Mouse (Mus musculus) stomach, postnatal 0 days (tissue): Measurements from ENCODE around the gene Ggnbp2. TPM values are rescaled to one million over a fixed set of nuclear protein-coding genes. Genes with fewer than 3 reads are reported as not detected.

Experiments used
- ATAC-seq: fragments of 200-750 bp; cut with Nextera tagmentation; 2 replicates; pipeline ENCODE4 v1.8.0; 2017; ENCODE audit not compliant: low FRiP score, low TSS enrichment
- DNase-seq: peaks from one replicate; pipeline ENCODE4 v3.0.0-alpha.2; 2016; ENCODE audit warnings: low spot score
- H3K27ac ChIP-seq: fragments of 300-500 bp; sonication (generic); replicated peaks from 2 replicates; pipeline ENCODE4 v1.5.1; 2014; ENCODE audit warnings: mild to moderate bottlenecking, control low read depth
- H3K27me3 ChIP-seq: fragments of 300-500 bp; sonication (generic); 2 replicates; pipeline ENCODE4 v1.6.1; 2014; ENCODE audit warnings: low read length; ENCODE audit not compliant: control insufficient read depth, insufficient read depth
- H3K36me3 ChIP-seq: fragments of 300-500 bp; sonication (generic); 2 replicates; pipeline ENCODE4 v1.6.1; 2014; ENCODE audit warnings: low read length, mixed read lengths; ENCODE audit not compliant: control insufficient read depth, insufficient read depth
- H3K4me1 ChIP-seq: fragments of 300-500 bp; sonication (generic); replicated peaks from 2 replicates; pipeline ENCODE4 v1.6.1; 2014; ENCODE audit warnings: antibody characterized with exemption; ENCODE audit not compliant: control insufficient read depth, insufficient read depth
- H3K4me2 ChIP-seq: fragments of 300-500 bp; sonication (generic); replicated peaks from 2 replicates; pipeline ENCODE4 v1.6.1; 2014; ENCODE audit warnings: low read depth, mild to moderate bottlenecking, control low read depth, moderate library complexity
- H3K4me3 ChIP-seq: fragments of 300-500 bp; sonication (generic); 2 replicates; pipeline ENCODE4 v1.5.1; 2014; ENCODE audit warnings: low read depth, low read length, control low read depth
- H3K9ac ChIP-seq: fragments of 300-500 bp; sonication (generic); 2 replicates; pipeline ENCODE4 v1.6.1; 2014; ENCODE audit warnings: mild to moderate bottlenecking, low read length, control low read depth, mixed read lengths
- H3K9me3 ChIP-seq: fragments of 300-500 bp; sonication (generic); 2 replicates; pipeline ENCODE4 v1.6.1; 2016; ENCODE audit warnings: low read length; ENCODE audit not compliant: control insufficient read depth
- CTCF ChIP-seq: IDR thresholded peaks from 2 replicates; pipeline ENCODE4 v1.5.1; 2016; ENCODE audit warnings: antibody characterized with exemption, low read depth, mild to moderate bottlenecking, moderate library complexity
- EP300 ChIP-seq: optimal IDR thresholded peaks from 2 replicates; pipeline ENCODE3; 2016; ENCODE audit warnings: antibody characterized with exemption
- WGBS: fragments of 180-500 bp; shearing (Covaris S2); extraction: QIAGEN DNeasy Blood & Tissue Kit; methylation state at CpG from one replicate; pipeline ENCODE4 v1.1.7; 2014; 5-methylcytosine and 5-hydroxymethylcytosine counted together
- polyA plus RNA-seq: library from polyadenylated mRNA; unstranded; fragments of >200 nt; fragmentation: Nextera tagmentation; extraction: Ambion mirVana; gene quantifications from 2 replicates; pipeline ENCODE4 v1.2.1, GENCODE M21; 2015

The Ggnbp2 gene
- polyA plus RNA-seq, 1 experiment from 2014 or later: 40.6 TPM

GRCm38 (mm10) chr11:84891705-84892104 is 21.1 kb upstream of the Ggnbp2 start:
- DNase-seq (no peak), ATAC-seq (no peak)
- Histone ChIP-seq H3K27ac (no peak overlapping the region), H3K4me2 (no peak overlapping the region), H3K4me3 (no peak overlapping the region), H3K36me3 (peaks cover 15% of the 10 kb centered on the region), H3K9me3 (no peaks in the 10 kb centered on the region), H3K4me1 (no peaks in the 10 kb centered on the region), H3K9ac (no peak overlapping the region), H3K27me3 (no peaks in the 10 kb centered on the region)
- TF ChIP-seq EP300: no peak
- no peak for TF ChIP-seq CTCF
- 94% methylated on average over 7 of the region's 7 CpGs for WGBS

- 84% methylated on average over 2 of the region's 2 CpGs for WGBS
- peaks cover 21% of the 10 kb centered on the region for H3K36me3 ChIP-seq
- no peak for ATAC-seq
Observed at GRCm38 (mm10) chr11:84889492-84889891, 18.9 kb upstream of the Ggnbp2 start.

GRCm38 (mm10) chr11:84888025-84888424 is 17.4 kb upstream of the Ggnbp2 start:
- Histone ChIP-seq H3K27ac (no peak overlapping the region), H3K9ac (no peak overlapping the region), H3K4me1 (no peaks in the 10 kb centered on the region), H3K4me2 (no peak overlapping the region), H3K27me3 (no peaks in the 10 kb centered on the region), H3K36me3 (peaks cover 24% of the 10 kb centered on the region), H3K9me3 (no peaks in the 10 kb centered on the region), H3K4me3 (no peak overlapping the region)
- no peak for TF ChIP-seq CTCF
- no peak for TF ChIP-seq EP300
- ATAC-seq: no peak
- WGBS: 96% methylated on average over 8 of the region's 8 CpGs
- no peak for DNase-seq

More at GRCm38 (mm10) chr11:84889492-84889891, 18.9 kb upstream of the Ggnbp2 start:
- TF ChIP-seq CTCF: no peak
- TF ChIP-seq EP300: no peak
- DNase-seq: no peak
- Histone ChIP-seq H3K4me1 (no peaks in the 10 kb centered on the region), H3K27me3 (no peaks in the 10 kb centered on the region), H3K4me2 (no peak overlapping the region), H3K9ac (no peak overlapping the region), H3K4me3 (no peak overlapping the region), H3K9me3 (no peaks in the 10 kb centered on the region), H3K27ac (no peak overlapping the region)

- Histone ChIP-seq H3K9me3 (no peaks in the 10 kb centered on the region), H3K9ac (no peak overlapping the region), H3K4me1 (no peaks in the 10 kb centered on the region), H3K4me2 (no peak overlapping the region), H3K36me3 (peaks cover 24% of the 10 kb centered on the region), H3K27me3 (no peaks in the 10 kb centered on the region), H3K27ac (no peak overlapping the region), H3K4me3 (no peak overlapping the region)
- WGBS: 88% methylated on average over 11 of the region's 11 CpGs
- DNase-seq (no peak), ATAC-seq (peak; percentile 53; the same call in 1 of the 2 replicates)
- TF ChIP-seq CTCF: no peak
- no peak for TF ChIP-seq EP300
Observed at GRCm38 (mm10) chr11:84886767-84887511, 16.3 kb upstream of the Ggnbp2 start.

DNA sequence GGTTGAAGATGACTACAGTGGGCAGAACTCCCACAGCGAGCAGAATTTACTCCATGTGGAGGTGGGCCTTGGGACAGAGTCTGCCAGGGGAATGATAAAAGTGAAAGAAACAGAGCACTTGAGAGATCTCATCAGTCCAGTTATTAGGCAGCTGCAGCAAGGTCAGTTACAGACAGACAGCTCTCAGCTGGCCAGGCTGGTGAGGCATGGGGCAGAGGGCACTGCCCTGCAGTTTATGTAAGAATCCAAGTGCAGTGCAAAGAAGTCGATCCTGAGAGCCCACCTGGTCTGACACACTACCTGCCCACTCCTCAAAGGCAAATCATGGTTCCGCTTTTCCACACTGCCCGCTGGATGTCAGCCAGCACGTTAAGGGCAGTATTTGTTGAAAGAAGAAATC is 15.6 kb upstream of the Ggnbp2 start:
- TF ChIP-seq CTCF (no peak), EP300 (no peak)
- no peak for DNase-seq
- no peak overlapping the region for H3K27ac ChIP-seq
- peaks cover 21% of the 10 kb centered on the region for H3K36me3 ChIP-seq
- H3K27me3 ChIP-seq: no peaks in the 10 kb centered on the region
- H3K9ac ChIP-seq: no peak overlapping the region
- no peak overlapping the region for H3K4me3 ChIP-seq
- no peaks in the 10 kb centered on the region; the same call in 1 of the 2 replicates for H3K4me1 ChIP-seq
- no peaks in the 10 kb centered on the region for H3K9me3 ChIP-seq
- WGBS: 84% methylated on average over 5 of the region's 5 CpGs
- H3K4me2 ChIP-seq: no peak overlapping the region
- no peak for ATAC-seq

GRCm38 (mm10) chr11:84885238-84885637 is 14.6 kb upstream of the Ggnbp2 start:
- H3K4me3 ChIP-seq: no peak overlapping the region
- H3K9ac ChIP-seq: no peak overlapping the region
- H3K27ac ChIP-seq: no peak overlapping the region
- DNase-seq (no peak), ATAC-seq (no peak)
- H3K36me3 ChIP-seq: peaks cover 21% of the 10 kb centered on the region
- H3K9me3 ChIP-seq: no peaks in the 10 kb centered on the region
- no peak overlapping the region for H3K4me2 ChIP-seq
- no peaks in the 10 kb centered on the region; the same call in 1 of the 2 replicates for H3K4me1 ChIP-seq
- 88% methylated on average over 4 of the region's 4 CpGs for WGBS
- H3K27me3 ChIP-seq: no peaks in the 10 kb centered on the region
- TF ChIP-seq CTCF (no peak), EP300 (no peak)
